Comparison of ENCODE assay signal across 13 mouse cellular contexts in genomic region chr8:125526999-125527398, GRCm38 (mm10). TPM values are rescaled to one million over a fixed set of nuclear protein-coding genes. Genes with fewer than 3 reads are reported as not detected.
DNase-seq lines count a peak whose midpoint lies in the region; ATAC-seq lines count a peak whose summit lies in the region.
"Had no signal": no experiment of that assay in that cellular context is flagged by ENCODE, and none has a peak within 500 bp of the region (broad histone marks: within the 10 kb centered on the region; RNA-seq: fewer than 3 reads in every experiment).

No protein-coding gene starts in this region.

- no peak overlapping the region for H3K4me3 ChIP-seq in hindbrain, embryonic 10.5 days
- no peak overlapping the region for H3K4me3 ChIP-seq in hindbrain, embryonic 16.5 days (ENCODE audit: low read length)
- H3K4me3 ChIP-seq in embryonic facial prominence, embryonic 11.5 days (ENCODE audit: low read depth, low read length) = no peak overlapping the region
- no peak overlapping the region for H3K4me3 ChIP-seq in midbrain, embryonic 15.5 days
- H3K4me3 ChIP-seq: gastrocnemius, adult 2 months; left cerebral cortex, adult 2 months; megakaryocyte, embryonic 14.5 days had no signal

- H3K9ac ChIP-seq in hindbrain, embryonic 16.5 days (ENCODE audit: low read depth, low read length) = no peak overlapping the region
- H3K9ac ChIP-seq in embryonic facial prominence, embryonic 11.5 days (replicated peaks; ENCODE audit: low read length) = no peak overlapping the region
- no peak overlapping the region for H3K9ac ChIP-seq in midbrain, embryonic 15.5 days

- H3K4me2 ChIP-seq in hindbrain, embryonic 16.5 days (ENCODE audit: low read length) = no peak overlapping the region
- no peak overlapping the region for H3K4me2 ChIP-seq in embryonic facial prominence, embryonic 11.5 days (ENCODE audit: low read depth, low read length)
- H3K4me2 ChIP-seq in midbrain, embryonic 15.5 days = no peak overlapping the region

- peak overlapping the region; percentile 69 for H3K27ac ChIP-seq in hindbrain, embryonic 10.5 days
- H3K27ac ChIP-seq in hindbrain, embryonic 16.5 days (ENCODE audit: low read depth, low read length) = no peak overlapping the region
- 0 out of 2 replicates have a peak overlapping the region, but pooled peaks have one; percentile 28 for H3K27ac ChIP-seq in embryonic facial prominence, embryonic 11.5 days (replicated peaks; ENCODE audit: low read depth, low read length)
- peak overlapping the region; percentile 3; the same call in 1 of the 2 replicates for H3K27ac ChIP-seq in midbrain, embryonic 15.5 days
- H3K27ac ChIP-seq: gastrocnemius, adult 2 months; kidney, postnatal 0 days; left cerebral cortex, adult 2 months had no signal

- H3K9me3 ChIP-seq in hindbrain, embryonic 10.5 days = no peaks in the 10 kb centered on the region
- no peaks in the 10 kb centered on the region for H3K9me3 ChIP-seq in hindbrain, embryonic 16.5 days (ENCODE audit: control insufficient read depth, low read length)
- no peaks in the 10 kb centered on the region for H3K9me3 ChIP-seq in embryonic facial prominence, embryonic 11.5 days (replicated peaks; ENCODE audit: control insufficient read depth, low read length)
- H3K9me3 ChIP-seq in midbrain, embryonic 15.5 days = no peaks in the 10 kb centered on the region
- H3K9me3 ChIP-seq: megakaryocyte, embryonic 14.5 days had no signal

- WGBS in hindbrain, embryonic 10.5 days = 7% methylated on average over 7 of the region's 7 CpGs
- WGBS in hindbrain, embryonic 16.5 days = 22% methylated on average over 7 of the region's 7 CpGs
- WGBS in embryonic facial prominence, embryonic 11.5 days = 4% methylated on average over 7 of the region's 7 CpGs
- 8% methylated on average over 7 of the region's 7 CpGs for WGBS in midbrain, embryonic 15.5 days

- H3K36me3 ChIP-seq in hindbrain, embryonic 10.5 days = no peaks in the 10 kb centered on the region
- no peaks in the 10 kb centered on the region for H3K36me3 ChIP-seq in hindbrain, embryonic 16.5 days (ENCODE audit: control insufficient read depth, insufficient read depth, low read length)
- H3K36me3 ChIP-seq in embryonic facial prominence, embryonic 11.5 days (replicated peaks; ENCODE audit: control insufficient read depth, insufficient read depth, low read depth, low read length) = no peaks in the 10 kb centered on the region
- H3K36me3 ChIP-seq in midbrain, embryonic 15.5 days (replicated peaks) = no peaks in the 10 kb centered on the region

- ATAC-seq in hindbrain, embryonic 16.5 days = no peak
- ATAC-seq in embryonic facial prominence, embryonic 11.5 days (replicated peaks; ENCODE audit: insufficient number of reproducible peaks, low FRiP score, low TSS enrichment, low read depth) = no peak
- peak; percentile 53; the same call in 1 of the 2 replicates for ATAC-seq in midbrain, embryonic 15.5 days (replicated peaks)

- no peak for DNase-seq in hindbrain, embryonic 10.5 days (ENCODE audit: low spot score)
- DNase-seq in embryonic facial prominence, embryonic 11.5 days (ENCODE audit: low spot score) = peak; percentile 55
- DNase-seq in forelimb bud, embryonic 11.5 days (ENCODE audit: low read depth, low spot score) = peak; percentile 67
- no peak for DNase-seq in cerebellum, adult 9-10 months
- DNase-seq in urinary bladder, postnatal 14 days (ENCODE audit: low spot score) = no peak
- DNase-seq in left cerebral cortex, adult 8-10 months (ENCODE audit: low spot score in 2 of 2) = no peak
- DNase-seq: gastrocnemius, adult 2 months; heart, postnatal 10 days had no signal

- H3K4me1 ChIP-seq in hindbrain, embryonic 10.5 days (replicated peaks) = peaks cover 88% of the 10 kb centered on the region
- H3K4me1 ChIP-seq in hindbrain, embryonic 16.5 days (ENCODE audit: control insufficient read depth, insufficient read depth, low read depth, low read length) = peaks cover 51% of the 10 kb centered on the region
- peaks cover 12% of the 10 kb centered on the region for H3K4me1 ChIP-seq in embryonic facial prominence, embryonic 11.5 days (ENCODE audit: control insufficient read depth, insufficient read depth, low read length)
- peaks cover 84% of the 10 kb centered on the region for H3K4me1 ChIP-seq in midbrain, embryonic 15.5 days

- H3K27me3 ChIP-seq in hindbrain, embryonic 10.5 days (ENCODE audit: insufficient read depth, poor library complexity, severe bottlenecking) = peaks cover 19% of the 10 kb centered on the region; the same call in 1 of the 2 replicates
- H3K27me3 ChIP-seq in hindbrain, embryonic 16.5 days (replicated peaks; ENCODE audit: control insufficient read depth, insufficient read depth, low read length) = no peaks in the 10 kb centered on the region
- H3K27me3 ChIP-seq in embryonic facial prominence, embryonic 11.5 days (ENCODE audit: control insufficient read depth, insufficient read depth, low read length) = no peaks in the 10 kb centered on the region
- no peaks in the 10 kb centered on the region for H3K27me3 ChIP-seq in midbrain, embryonic 15.5 days (replicated peaks)

RNA-seq across cellular contexts. Expression of gene Sipa1l2, which starts 42.6 kb away (rescaled TPM):
- 13.9 and 20.1 TPM in 2 replicates for polyA plus RNA-seq in hindbrain, embryonic 10.5 days (2016; fragmentation: Nextera tagmentation; extraction: Ambion mirVana)
- polyA plus RNA-seq in hindbrain, embryonic 16.5 days (2015; fragmentation: Nextera tagmentation; extraction: Ambion mirVana) = 15.9 and 20.5 TPM in 2 replicates
- 9.4 and 9.6 TPM in 2 replicates for polyA plus RNA-seq in embryonic facial prominence, embryonic 11.5 days (2014; fragmentation: Nextera tagmentation; extraction: Ambion mirVana)
- 28.2 and 28.7 TPM in 2 replicates for polyA plus RNA-seq in midbrain, embryonic 15.5 days (2015; fragmentation: Nextera tagmentation; extraction: Ambion mirVana)
- 10 to 100 TPM; 37.1 to 40.6 (median 38.6) TPM for total RNA-seq in left cerebral cortex, adult 8-10 months (2022)

Comparison
In these comparisons a context has a peak if more than half of its experiments do, and no peak if none do; other contexts are left out.
1. DNase-seq: peak in embryonic facial prominence, embryonic 11.5 days (single experiment) and forelimb bud, embryonic 11.5 days (single experiment); none in hindbrain, embryonic 10.5 days (single experiment), cerebellum, adult 9-10 months (single experiment), urinary bladder, postnatal 14 days (single experiment) and left cerebral cortex, adult 8-10 months (0 of 2).